Mouse (Mus musculus) limb, embryonic 14.5 days (tissue): ENCODE results near the gene Dennd1c. TPM values are rescaled to one million over a fixed set of nuclear protein-coding genes. Genes with fewer than 3 reads are reported as not detected.

Source experiments
- ATAC-seq: fragments of 200-750 bp; cut with Nextera tagmentation; 2 replicates; pipeline ENCODE4 v1.8.0; 2017; ENCODE audit warnings: low read depth, moderate number of reproducible peaks, moderate TSS enrichment; ENCODE audit not compliant: low FRiP score
- DNase-seq: peaks from one replicate; pipeline ENCODE4 v3.0.0-alpha.2; 2015; ENCODE audit warnings: low spot score
- H3K27ac ChIP-seq: fragments of 300-500 bp; sonication (generic); replicated peaks from 2 replicates; pipeline ENCODE4 v1.5.1; 2014; ENCODE audit warnings: low read depth, mild to moderate bottlenecking, low read length, moderate library complexity, mixed read lengths
- H3K27me3 ChIP-seq: fragments of 300-500 bp; sonication (generic); 2 replicates; pipeline ENCODE4 v1.6.1; 2014; ENCODE audit warnings: low read length, mixed read lengths; ENCODE audit not compliant: control insufficient read depth, insufficient read depth
- H3K36me3 ChIP-seq: fragments of 300-500 bp; sonication (generic); 2 replicates; pipeline ENCODE4 v1.6.1; 2014; ENCODE audit warnings: mild to moderate bottlenecking, low read length, moderate library complexity, mixed read lengths; ENCODE audit not compliant: control insufficient read depth, insufficient read depth
- H3K4me1 ChIP-seq: fragments of 300-500 bp; sonication (generic); 2 replicates; pipeline ENCODE4 v1.6.1; 2014; ENCODE audit warnings: antibody characterized with exemption, low read length, mixed read lengths; ENCODE audit not compliant: control insufficient read depth, insufficient read depth
- H3K4me2 ChIP-seq: fragments of 300-500 bp; sonication (generic); replicated peaks from 2 replicates; pipeline ENCODE4 v1.6.1; 2014; ENCODE audit warnings: low read depth, mild to moderate bottlenecking, low read length, moderate library complexity; ENCODE audit not compliant: severe bottlenecking
- H3K4me3 ChIP-seq: fragments of 300-500 bp; sonication (generic); replicated peaks from 2 replicates; pipeline ENCODE4 v1.5.1; 2014; ENCODE audit warnings: low read length
- H3K9ac ChIP-seq: fragments of 300-500 bp; sonication (generic); 2 replicates; pipeline ENCODE4 v1.6.1; 2014; ENCODE audit warnings: mild to moderate bottlenecking, low read depth, low read length, moderate library complexity; ENCODE audit not compliant: severe bottlenecking
- H3K9me3 ChIP-seq: fragments of 300-500 bp; sonication (generic); 2 replicates; pipeline ENCODE4 v1.6.1; 2016; ENCODE audit warnings: low read length; ENCODE audit not compliant: control insufficient read depth
- POLR2A ChIP-seq: fragments of 200-500 bp; IDR thresholded peaks from 2 replicates; pipeline ENCODE4 v1.8.0; 2012; ENCODE audit warnings: inconsistent platforms, mild to moderate bottlenecking, moderate library complexity, borderline replicate concordance; ENCODE audit not compliant: insufficient read depth, insufficient read length; ENCODE audit errors: extremely low read depth
- WGBS: fragments of 180-500 bp; shearing (Covaris S2); extraction: QIAGEN DNeasy Blood & Tissue Kit; methylation state at CpG from one replicate; pipeline ENCODE4 v1.1.7; 2014; 5-methylcytosine and 5-hydroxymethylcytosine counted together
- polyA plus RNA-seq, 2 experiments: library from polyadenylated mRNA; depleted of rRNA in 1 of 2; stranded (reverse) in 1 of 2; unstranded in 1 of 2; fragments of >200 nt; fragmentation: Nextera tagmentation in 1 of 2; extraction: Ambion mirVana in 1 of 2; gene quantifications; 2 replicates each; pipeline versions ENCODE4 v1.2.1 to v1.2.3; 2012 to 2014

The Dennd1c gene
- polyA plus RNA-seq, 2 experiments: 1.9 to 2.0 TPM

- DNase-seq (no peak), ATAC-seq (no peak)
- Histone ChIP-seq H3K4me3 (no peak overlapping the region), H3K27ac (no peak overlapping the region), H3K4me2 (no peak overlapping the region), H3K9ac (no peak overlapping the region), H3K9me3 (no peaks in the 10 kb centered on the region), H3K27me3 (no peaks in the 10 kb centered on the region), H3K4me1 (peaks cover 14% of the 10 kb centered on the region), H3K36me3 (peaks cover 63% of the 10 kb centered on the region)
- 93% methylated on average over 4 of the region's 4 CpGs for WGBS
- TF ChIP-seq POLR2A: no peak
Measured at GRCm38 (mm10) chr17:57027471-57027870, 50.8 kb downstream of the Dennd1c start.

- WGBS: 90% methylated on average over 5 of the region's 5 CpGs
- H3K4me2 ChIP-seq: no peak overlapping the region
- H3K27me3 ChIP-seq: no peaks in the 10 kb centered on the region
- H3K9me3 ChIP-seq: no peaks in the 10 kb centered on the region
- no peak for TF ChIP-seq POLR2A
- H3K4me1 ChIP-seq: no peaks in the 10 kb centered on the region
- no peak overlapping the region for H3K4me3 ChIP-seq
- H3K36me3 ChIP-seq: peaks cover 59% of the 10 kb centered on the region
- ATAC-seq (no peak), DNase-seq (no peak)
- H3K9ac ChIP-seq: no peak overlapping the region
- no peak overlapping the region for H3K27ac ChIP-seq
Measured at GRCm38 (mm10) chr17:57020960-57021359, 57.4 kb downstream of the Dennd1c start.

GRCm38 (mm10) chr17:57019693-57020092 is 58.6 kb downstream of the Dennd1c start:
- Histone ChIP-seq H3K9ac (no peak overlapping the region), H3K4me1 (no peaks in the 10 kb centered on the region), H3K27ac (no peak overlapping the region), H3K27me3 (no peaks in the 10 kb centered on the region), H3K9me3 (no peaks in the 10 kb centered on the region), H3K36me3 (peaks cover 46% of the 10 kb centered on the region), H3K4me2 (no peak overlapping the region), H3K4me3 (no peak overlapping the region)
- WGBS: 89% methylated on average over 2 of the region's 2 CpGs
- no peak for DNase-seq
- TF ChIP-seq POLR2A: no peak
- ATAC-seq: no peak

Other genes with a start within 250 kb of the Dennd1c start
- gene Rfx2, start 247.5 kb downstream of the Dennd1c start, polyA plus RNA-seq (2012; rRNA removed): 8.2 and 12.1 TPM in 2 replicates
- 4.2 and 4.5 TPM in 2 replicates for gene Rfx2, start 247.5 kb downstream of the Dennd1c start, polyA plus RNA-seq (2014; fragmentation: Nextera tagmentation; extraction: Ambion mirVana)
- gene Acsbg2, start 204.1 kb downstream of the Dennd1c start, polyA plus RNA-seq (2012; rRNA removed): 0.03 TPM in 1 of 2 replicates, not detected in the other
- gene Acsbg2, start 204.1 kb downstream of the Dennd1c start, polyA plus RNA-seq (2014; fragmentation: Nextera tagmentation; extraction: Ambion mirVana): not detected in 2 replicates
- 0.03 and 0.08 TPM in 2 replicates for gene 1700061G19Rik, start 203.0 kb downstream of the Dennd1c start, polyA plus RNA-seq (2012; rRNA removed)
- gene 1700061G19Rik, start 203.0 kb downstream of the Dennd1c start, polyA plus RNA-seq (2014; fragmentation: Nextera tagmentation; extraction: Ambion mirVana): 0.26 TPM in 2 replicates
- 98.3 and 132 TPM in 2 replicates for gene Mllt1, start 143.1 kb downstream of the Dennd1c start, polyA plus RNA-seq (2012; rRNA removed)
- 34.5 and 36.3 TPM in 2 replicates for gene Mllt1, start 143.1 kb downstream of the Dennd1c start, polyA plus RNA-seq (2014; fragmentation: Nextera tagmentation; extraction: Ambion mirVana)
- 1.0 and 1.5 TPM in 2 replicates for gene Acer1, start 96.4 kb downstream of the Dennd1c start, polyA plus RNA-seq (2012; rRNA removed)
- gene Acer1, start 96.4 kb downstream of the Dennd1c start, polyA plus RNA-seq (2014; fragmentation: Nextera tagmentation; extraction: Ambion mirVana): 1.4 and 5.6 TPM in 2 replicates
- gene Clpp, start 88.2 kb downstream of the Dennd1c start, polyA plus RNA-seq (2012; rRNA removed): 139 and 177 TPM in 2 replicates
- gene Clpp, start 88.2 kb downstream of the Dennd1c start, polyA plus RNA-seq (2014; fragmentation: Nextera tagmentation; extraction: Ambion mirVana): 150 and 155 TPM in 2 replicates
- 25.1 and 33.9 TPM in 2 replicates for gene Alkbh7, start 81.2 kb downstream of the Dennd1c start, polyA plus RNA-seq (2012; rRNA removed)
- 40.6 and 41.8 TPM in 2 replicates for gene Alkbh7, start 81.2 kb downstream of the Dennd1c start, polyA plus RNA-seq (2014; fragmentation: Nextera tagmentation; extraction: Ambion mirVana)
- gene Pspn, start 78.5 kb downstream of the Dennd1c start, polyA plus RNA-seq (2012; rRNA removed): not detected in 2 replicates
- not detected in 2 replicates for gene Pspn, start 78.5 kb downstream of the Dennd1c start, polyA plus RNA-seq (2014; fragmentation: Nextera tagmentation; extraction: Ambion mirVana)
- 37.4 and 68.5 TPM in 2 replicates for gene Gtf2f1, start 67.2 kb downstream of the Dennd1c start, polyA plus RNA-seq (2012; rRNA removed)
- gene Gtf2f1, start 67.2 kb downstream of the Dennd1c start, polyA plus RNA-seq (2014; fragmentation: Nextera tagmentation; extraction: Ambion mirVana): 54.1 and 60.1 TPM in 2 replicates
- gene Gm17949, start 67.0 kb downstream of the Dennd1c start, polyA plus RNA-seq (2012; rRNA removed): 0.05 TPM in 1 of 2 replicates, not detected in the other
- gene Gm17949, start 67.0 kb downstream of the Dennd1c start, polyA plus RNA-seq (2014; fragmentation: Nextera tagmentation; extraction: Ambion mirVana): 0.22 and 0.26 TPM in 2 replicates
- 115 and 151 TPM in 2 replicates for gene Khsrp, start 47.0 kb downstream of the Dennd1c start, polyA plus RNA-seq (2012; rRNA removed)
- gene Khsrp, start 47.0 kb downstream of the Dennd1c start, polyA plus RNA-seq (2014; fragmentation: Nextera tagmentation; extraction: Ambion mirVana): 49.5 and 56.6 TPM in 2 replicates
- 0.13 and 0.18 TPM in 2 replicates for gene Slc25a41, start 36.9 kb downstream of the Dennd1c start, polyA plus RNA-seq (2012; rRNA removed)
- 0.17 and 0.26 TPM in 2 replicates for gene Slc25a41, start 36.9 kb downstream of the Dennd1c start, polyA plus RNA-seq (2014; fragmentation: Nextera tagmentation; extraction: Ambion mirVana)
- gene Crb3, start 19.4 kb downstream of the Dennd1c start, polyA plus RNA-seq (2012; rRNA removed): 5.5 and 6.6 TPM in 2 replicates
- gene Crb3, start 19.4 kb downstream of the Dennd1c start, polyA plus RNA-seq (2014; fragmentation: Nextera tagmentation; extraction: Ambion mirVana): 4.6 and 8.3 TPM in 2 replicates
- gene Slc25a23, start 18.7 kb downstream of the Dennd1c start, polyA plus RNA-seq (2012; rRNA removed): 26.3 and 32.9 TPM in 2 replicates
- 5.7 and 8.3 TPM in 2 replicates for gene Slc25a23, start 18.7 kb downstream of the Dennd1c start, polyA plus RNA-seq (2014; fragmentation: Nextera tagmentation; extraction: Ambion mirVana)
- gene Tubb4a, start 9.3 kb upstream of the Dennd1c start, polyA plus RNA-seq (2012; rRNA removed): 10.3 and 14.2 TPM in 2 replicates
- gene Tubb4a, start 9.3 kb upstream of the Dennd1c start, polyA plus RNA-seq (2014; fragmentation: Nextera tagmentation; extraction: Ambion mirVana): 8.8 and 10.1 TPM in 2 replicates
- 10.6 and 11.3 TPM in 2 replicates for gene Tnfsf9, start 26.8 kb upstream of the Dennd1c start, polyA plus RNA-seq (2012; rRNA removed)
- gene Tnfsf9, start 26.8 kb upstream of the Dennd1c start, polyA plus RNA-seq (2014; fragmentation: Nextera tagmentation; extraction: Ambion mirVana): 6.8 and 7.4 TPM in 2 replicates
- not detected in 2 replicates for gene Cd70, start 71.3 kb upstream of the Dennd1c start, polyA plus RNA-seq (2012; rRNA removed)
- gene Cd70, start 71.3 kb upstream of the Dennd1c start, polyA plus RNA-seq (2014; fragmentation: Nextera tagmentation; extraction: Ambion mirVana): not detected in 2 replicates
- 0.17 and 0.20 TPM in 2 replicates for gene Tnfsf14, start 115.7 kb upstream of the Dennd1c start, polyA plus RNA-seq (2012; rRNA removed)
- not detected in 2 replicates for gene Tnfsf14, start 115.7 kb upstream of the Dennd1c start, polyA plus RNA-seq (2014; fragmentation: Nextera tagmentation; extraction: Ambion mirVana)
- 0.85 and 1.6 TPM in 2 replicates for gene C3, start 149.6 kb upstream of the Dennd1c start, polyA plus RNA-seq (2012; rRNA removed)
- gene C3, start 149.6 kb upstream of the Dennd1c start, polyA plus RNA-seq (2014; fragmentation: Nextera tagmentation; extraction: Ambion mirVana): 0.46 and 0.52 TPM in 2 replicates
- gene Gpr108, start 169.9 kb upstream of the Dennd1c start, polyA plus RNA-seq (2012; rRNA removed): 36.4 and 42.7 TPM in 2 replicates
- gene Gpr108, start 169.9 kb upstream of the Dennd1c start, polyA plus RNA-seq (2014; fragmentation: Nextera tagmentation; extraction: Ambion mirVana): 39.6 and 40.8 TPM in 2 replicates
- gene Trip10, start 170.9 kb upstream of the Dennd1c start, polyA plus RNA-seq (2012; rRNA removed): 40.5 and 46.9 TPM in 2 replicates
- gene Trip10, start 170.9 kb upstream of the Dennd1c start, polyA plus RNA-seq (2014; fragmentation: Nextera tagmentation; extraction: Ambion mirVana): 27.1 and 29.8 TPM in 2 replicates
- gene Vav1, start 200.6 kb upstream of the Dennd1c start, polyA plus RNA-seq (2012; rRNA removed): 2.6 and 3.3 TPM in 2 replicates
- 3.8 and 4.6 TPM in 2 replicates for gene Vav1, start 200.6 kb upstream of the Dennd1c start, polyA plus RNA-seq (2014; fragmentation: Nextera tagmentation; extraction: Ambion mirVana)